Mouse (Mus musculus): Measurements from ENCODE around the gene Galr3.

- no peak for TF ChIP-seq USF1 (IDR thresholded peaks at IDR 0.05; ENCODE audit: low read depth, low read length)
- TF ChIP-seq TAL1 (IDR thresholded peaks at IDR 0.05; ENCODE audit: low read length) = no peak
- no peak for TF ChIP-seq ZMIZ1 (IDR thresholded peaks at IDR 0.05; ENCODE audit: low read depth, low read length)
- TF ChIP-seq MAFK (IDR thresholded peaks at IDR 0.05; ENCODE audit: borderline replicate concordance, low read depth, low read length) = no peak
- no peak for TF ChIP-seq GABPA (IDR thresholded peaks at IDR 0.05; ENCODE audit: low read depth, low read length)
- no peak for TF ChIP-seq NRF1 (IDR thresholded peaks at IDR 0.05; ENCODE audit: insufficient read depth, low read depth, low read length, poor library complexity, severe bottlenecking)
These were observed 35.0 kb upstream of the Galr3 start for GRCm38 (mm10) chr15:79006638-79007037.
